ENCODE assay signal across 8 mouse cellular contexts in the genomic region with DNA sequence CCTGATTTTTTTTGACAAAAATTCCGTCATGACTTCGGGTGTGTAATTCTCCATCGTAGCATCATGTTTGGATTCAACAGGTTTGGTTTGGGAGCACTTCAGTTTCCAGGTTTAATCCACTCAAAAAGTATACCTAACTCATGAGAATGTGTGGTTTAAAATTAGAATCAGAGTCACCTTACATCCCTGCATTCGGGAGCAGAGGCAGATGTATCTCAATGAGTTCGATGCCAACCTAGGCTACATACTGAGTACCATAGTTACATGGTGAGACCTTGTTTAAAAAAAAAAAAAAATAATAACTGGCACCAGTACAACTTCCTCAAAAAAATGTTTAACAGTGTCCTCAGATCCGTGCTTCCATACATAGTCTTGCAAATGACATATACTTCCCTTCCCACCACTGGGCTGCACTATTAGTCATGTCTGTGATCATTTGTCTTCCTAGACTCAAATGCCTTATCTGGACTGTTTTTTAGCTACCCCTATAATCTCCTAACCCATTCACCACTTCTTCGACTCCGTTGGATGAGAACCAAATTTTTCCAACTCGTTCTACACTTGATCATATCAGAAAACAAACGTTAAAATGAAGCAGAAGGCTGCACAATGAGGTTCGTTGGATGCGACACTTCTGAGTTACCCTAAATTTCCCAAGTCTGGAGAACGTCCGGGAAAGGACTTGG. TPM values are rescaled to one million over a fixed set of nuclear protein-coding genes. Genes with fewer than 3 reads are reported as not detected.
DNase-seq lines count a peak whose midpoint lies in the region; ATAC-seq and TF ChIP-seq lines count a peak whose summit lies in the region.

No protein-coding gene starts in this region.

- H3K9me3 ChIP-seq in kidney, embryonic 16.5 days (ENCODE audit: low read length): no peaks in the 10 kb centered on the region
- H3K9me3 ChIP-seq in hindbrain, postnatal 0 days (ENCODE audit: low read length): no peaks in the 10 kb centered on the region
- no peaks in the 10 kb centered on the region for H3K9me3 ChIP-seq in midbrain, postnatal 0 days (ENCODE audit: low read length)

- TF ChIP-seq CTCF in hindbrain, postnatal 0 days (IDR thresholded peaks at IDR 0.05; ENCODE audit: low read depth): 0 out of 2 replicates have a peak, but pooled peaks have one; percentile 2
- TF ChIP-seq CTCF in midbrain, postnatal 0 days (IDR thresholded peaks at IDR 0.05): 0 out of 2 replicates have a peak, but pooled peaks have one; percentile 7

- H3K36me3 ChIP-seq in kidney, embryonic 16.5 days (ENCODE audit: insufficient read depth, low read length): 0 out of 2 replicates have a peak, but pooled peaks cover 9% of the 10 kb centered on the region
- H3K36me3 ChIP-seq in hindbrain, postnatal 0 days (ENCODE audit: insufficient read depth, low read length): peaks cover 7% of the 10 kb centered on the region; the same call in 1 of the 2 replicates
- H3K36me3 ChIP-seq in midbrain, postnatal 0 days (ENCODE audit: insufficient read depth, low read length): peaks cover 5% of the 10 kb centered on the region; the same call in 1 of the 2 replicates

- H3K27ac ChIP-seq in kidney, embryonic 16.5 days (ENCODE audit: low read length): peak overlapping the region; percentile 91
- peak overlapping the region; percentile 87 for H3K27ac ChIP-seq in hindbrain, postnatal 0 days
- peak overlapping the region; percentile 92 for H3K27ac ChIP-seq in midbrain, postnatal 0 days (ENCODE audit: low read depth, low read length)

- H3K4me1 ChIP-seq in kidney, embryonic 16.5 days (ENCODE audit: insufficient read depth, low read length): peaks cover 26% of the 10 kb centered on the region
- 0 out of 2 replicates have a peak, but pooled peaks cover 10% of the 10 kb centered on the region for H3K4me1 ChIP-seq in hindbrain, postnatal 0 days (ENCODE audit: insufficient read depth, low read length)
- H3K4me1 ChIP-seq in midbrain, postnatal 0 days (ENCODE audit: insufficient read depth, low read length): peaks cover 5% of the 10 kb centered on the region; the same call in 1 of the 2 replicates

- peak; percentile 36; the same call in 1 of the 2 replicates for ATAC-seq in kidney, embryonic 16.5 days (ENCODE audit: low FRiP score, low TSS enrichment)
- ATAC-seq in common myeloid progenitor, adult 5-6 weeks (replicated peaks; ENCODE audit: low read depth, poor library complexity, severe bottlenecking): peak; percentile 64
- ATAC-seq in hindbrain, postnatal 0 days: peak; percentile 50
- ATAC-seq in midbrain, postnatal 0 days (ENCODE audit: low FRiP score): peak; percentile 44; the same call in 1 of the 2 replicates

- no peaks in the 10 kb centered on the region for H3K27me3 ChIP-seq in kidney, embryonic 16.5 days (ENCODE audit: insufficient read depth, low read length)
- H3K27me3 ChIP-seq in hindbrain, postnatal 0 days (ENCODE audit: insufficient read depth, low read length): no peaks in the 10 kb centered on the region
- H3K27me3 ChIP-seq in midbrain, postnatal 0 days (ENCODE audit: insufficient read depth, low read length): no peaks in the 10 kb centered on the region

- H3K4me2 ChIP-seq in kidney, embryonic 16.5 days (replicated peaks; ENCODE audit: low read depth, low read length): peak overlapping the region; percentile 73
- peak overlapping the region; percentile 64 for H3K4me2 ChIP-seq in hindbrain, postnatal 0 days (ENCODE audit: low read depth, low read length)
- peak overlapping the region; percentile 71 for H3K4me2 ChIP-seq in midbrain, postnatal 0 days (ENCODE audit: low read depth, low read length, poor library complexity, severe bottlenecking)

- peak overlapping the region; percentile 85 for H3K4me3 ChIP-seq in kidney, embryonic 16.5 days (ENCODE audit: low read length)
- H3K4me3 ChIP-seq in hindbrain, postnatal 0 days (ENCODE audit: low read length): peak overlapping the region; percentile 77
- H3K4me3 ChIP-seq in midbrain, postnatal 0 days (ENCODE audit: low read depth, low read length): peak overlapping the region; percentile 93

- no peak for DNase-seq in kidney, adult 18-20 months
- no peak for DNase-seq in hindbrain, postnatal 0 days (ENCODE audit: low spot score)
- no peak for DNase-seq in midbrain, postnatal 0 days (ENCODE audit: low spot score)
- DNase-seq in ovary, adult 18-20 months (ENCODE audit: low spot score): no peak
- DNase-seq in layer of hippocampus, adult 18-20 months (ENCODE audit: low spot score in 2 of 2): no peak
- no peak for DNase-seq in gastrocnemius, postnatal 10 days

- WGBS in kidney, embryonic 16.5 days: 33% methylated on average over 14 of the region's 14 CpGs
- 31% methylated on average over 14 of the region's 14 CpGs for WGBS in hindbrain, postnatal 0 days
- WGBS in midbrain, postnatal 0 days: 33% methylated on average over 14 of the region's 14 CpGs

- H3K9ac ChIP-seq in kidney, embryonic 16.5 days (replicated peaks; ENCODE audit: low read length): peak overlapping the region; percentile 91
- peak overlapping the region; percentile 64 for H3K9ac ChIP-seq in hindbrain, postnatal 0 days (replicated peaks; ENCODE audit: low read length)
- peak overlapping the region; percentile 86 for H3K9ac ChIP-seq in midbrain, postnatal 0 days (replicated peaks; ENCODE audit: low read length, poor library complexity, severe bottlenecking)

RNA-seq across cellular contexts. Expression of a gene that starts 0.6 kb away (rescaled TPM):
- 202 and 227 TPM in 2 replicates for polyA plus RNA-seq in kidney, embryonic 16.5 days (2015; fragmentation: Nextera tagmentation; extraction: Ambion mirVana)
- 139 and 219 TPM in 2 replicates for total RNA-seq in common myeloid progenitor, adult 5-6 weeks (2017)
- total RNA-seq in hindbrain, postnatal 0 days (2014; rRNA removed): 113 and 129 TPM in 2 replicates
- polyA plus RNA-seq in hindbrain, postnatal 0 days (2015; fragmentation: Nextera tagmentation; extraction: Ambion mirVana): 266 and 297 TPM in 2 replicates
- total RNA-seq in midbrain, postnatal 0 days (2014; rRNA removed): 98.6 and 104 TPM in 2 replicates
- 296 and 303 TPM in 2 replicates for polyA plus RNA-seq in midbrain, postnatal 0 days (2015; fragmentation: Nextera tagmentation; extraction: Ambion mirVana)
- total RNA-seq in layer of hippocampus, adult 18-20 months (2021): 100 to 1,000 TPM in 1 of 2 experiments, 10 to 100 TPM in 1; 94.8 to 109 TPM
- 100 to 1,000 TPM; 141 to 159 TPM for total RNA-seq in gastrocnemius, postnatal 10 days (2021)

RNA-seq across cellular contexts. Expression of a gene that starts 5.3 kb away (rescaled TPM):
- polyA plus RNA-seq in kidney, embryonic 16.5 days (2015; fragmentation: Nextera tagmentation; extraction: Ambion mirVana): 152 and 156 TPM in 2 replicates
- total RNA-seq in common myeloid progenitor, adult 5-6 weeks (2017): 12.5 and 18.6 TPM in 2 replicates
- total RNA-seq in hindbrain, postnatal 0 days (2014; rRNA removed): 50.1 and 53.3 TPM in 2 replicates
- polyA plus RNA-seq in hindbrain, postnatal 0 days (2015; fragmentation: Nextera tagmentation; extraction: Ambion mirVana): 44.5 and 47.2 TPM in 2 replicates
- 46.4 and 48.9 TPM in 2 replicates for total RNA-seq in midbrain, postnatal 0 days (2014; rRNA removed)
- 40.6 and 41.8 TPM in 2 replicates for polyA plus RNA-seq in midbrain, postnatal 0 days (2015; fragmentation: Nextera tagmentation; extraction: Ambion mirVana)
- total RNA-seq in layer of hippocampus, adult 18-20 months (2021): 10 to 100 TPM; 15.0 to 15.2 TPM
- 100 to 1,000 TPM; 115 to 167 TPM for total RNA-seq in gastrocnemius, postnatal 10 days (2021)

RNA-seq across cellular contexts. Expression of a gene that starts 8.6 kb away (rescaled TPM):
- polyA plus RNA-seq in kidney, embryonic 16.5 days (2015; fragmentation: Nextera tagmentation; extraction: Ambion mirVana): 15.7 and 15.8 TPM in 2 replicates
- total RNA-seq in common myeloid progenitor, adult 5-6 weeks (2017): 4.5 and 6.6 TPM in 2 replicates
- total RNA-seq in hindbrain, postnatal 0 days (2014; rRNA removed): 3.7 and 4.5 TPM in 2 replicates
- polyA plus RNA-seq in hindbrain, postnatal 0 days (2015; fragmentation: Nextera tagmentation; extraction: Ambion mirVana): 3.6 TPM in 2 replicates
- total RNA-seq in midbrain, postnatal 0 days (2014; rRNA removed): 3.9 and 7.7 TPM in 2 replicates
- 2.4 and 2.9 TPM in 2 replicates for polyA plus RNA-seq in midbrain, postnatal 0 days (2015; fragmentation: Nextera tagmentation; extraction: Ambion mirVana)
- 1 to 10 TPM; 1.5 to 2.2 TPM for total RNA-seq in layer of hippocampus, adult 18-20 months (2021)
- 1 to 10 TPM; 3.1 to 5.5 TPM for total RNA-seq in gastrocnemius, postnatal 10 days (2021)

RNA-seq across cellular contexts. Expression of a gene that starts 37.8 kb away (rescaled TPM):
- 58.8 and 65.1 TPM in 2 replicates for polyA plus RNA-seq in kidney, embryonic 16.5 days (2015; fragmentation: Nextera tagmentation; extraction: Ambion mirVana)
- 28.8 and 46.5 TPM in 2 replicates for total RNA-seq in common myeloid progenitor, adult 5-6 weeks (2017)
- 57.7 and 62.5 TPM in 2 replicates for total RNA-seq in hindbrain, postnatal 0 days (2014; rRNA removed)
- polyA plus RNA-seq in hindbrain, postnatal 0 days (2015; fragmentation: Nextera tagmentation; extraction: Ambion mirVana): 36.0 and 38.8 TPM in 2 replicates
- 40.2 and 42.1 TPM in 2 replicates for total RNA-seq in midbrain, postnatal 0 days (2014; rRNA removed)
- 29.7 and 31.9 TPM in 2 replicates for polyA plus RNA-seq in midbrain, postnatal 0 days (2015; fragmentation: Nextera tagmentation; extraction: Ambion mirVana)
- total RNA-seq in layer of hippocampus, adult 18-20 months (2021): 10 to 100 TPM; 33.8 to 34.6 TPM
- 10 to 100 TPM; 36.3 to 39.5 TPM for total RNA-seq in gastrocnemius, postnatal 10 days (2021)

RNA-seq across cellular contexts. Expression of a gene that starts 49.8 kb away (rescaled TPM):
- 6.7 and 7.4 TPM in 2 replicates for polyA plus RNA-seq in kidney, embryonic 16.5 days (2015; fragmentation: Nextera tagmentation; extraction: Ambion mirVana)
- 0.53 and 1.7 TPM in 2 replicates for total RNA-seq in common myeloid progenitor, adult 5-6 weeks (2017)
- total RNA-seq in hindbrain, postnatal 0 days (2014; rRNA removed): 28.1 and 32.8 TPM in 2 replicates
- 25.2 and 25.3 TPM in 2 replicates for polyA plus RNA-seq in hindbrain, postnatal 0 days (2015; fragmentation: Nextera tagmentation; extraction: Ambion mirVana)
- 35.6 and 47.4 TPM in 2 replicates for total RNA-seq in midbrain, postnatal 0 days (2014; rRNA removed)
- 33.0 and 34.0 TPM in 2 replicates for polyA plus RNA-seq in midbrain, postnatal 0 days (2015; fragmentation: Nextera tagmentation; extraction: Ambion mirVana)
- 10 to 100 TPM; 21.0 to 23.1 TPM for total RNA-seq in layer of hippocampus, adult 18-20 months (2021)
- total RNA-seq in gastrocnemius, postnatal 10 days (2021): under 1 TPM in 1 of 2 experiments, not detected in 1; 0.14 TPM
